Mouse (Mus musculus) small intestine, adult 2 months (tissue): ENCODE results near the gene B4galt5.

Experiments used
- CTCF ChIP-seq: fragments of 200-500 bp; IDR thresholded peaks from 2 replicates; pipeline ENCODE4 v1.5.1; 2012; ENCODE audit warnings: low read depth, mild to moderate bottlenecking, control low read depth, inconsistent platforms, low read length, moderate library complexity, mixed read lengths; ENCODE audit not compliant: insufficient replicate concordance, insufficient read length; ENCODE audit errors: extremely low read depth
- POLR2A ChIP-seq: fragments of 200-500 bp; IDR thresholded peaks from 2 replicates; pipeline ENCODE4 v1.6.1; 2012; ENCODE audit warnings: low read depth, mild to moderate bottlenecking, control low read depth, inconsistent platforms, low read length, moderate library complexity

DNA sequence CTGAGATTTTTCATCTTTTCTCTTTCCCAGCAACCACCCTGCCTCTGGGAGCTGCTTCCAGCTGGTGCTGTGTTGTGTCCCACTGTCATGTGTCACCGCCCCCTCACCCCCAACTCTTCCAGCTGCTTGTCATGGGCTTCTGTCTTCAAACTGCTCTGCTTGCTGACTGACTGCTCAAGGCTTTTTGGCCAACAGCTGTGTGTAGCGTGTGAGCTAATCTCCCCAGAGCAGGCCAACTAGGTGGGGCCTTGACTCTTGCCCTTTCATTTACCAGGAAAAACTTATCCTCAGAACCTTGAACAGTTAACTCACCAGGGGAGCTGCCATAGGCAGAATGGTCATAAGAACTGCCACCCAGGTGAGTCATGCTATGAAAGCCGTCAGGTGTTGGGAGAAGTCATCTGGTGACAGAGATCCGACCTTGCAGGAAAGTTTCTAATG, 56.8 kb downstream of the B4galt5 start:
- TF ChIP-seq CTCF (no peak), POLR2A (peak; percentile 37; the same call in 1 of the 2 replicates)
